Mouse (Mus musculus) ES-Bruce4 (cell line): ENCODE data around the gene Cilp2. TPM values are rescaled to one million over a fixed set of nuclear protein-coding genes. Genes with fewer than 3 reads are reported as not detected.

ENCODE experiments used
- H3K27ac ChIP-seq: 2 replicates; pipeline ENCODE4 v1.5.1; 2012; ENCODE audit warnings: low read length, inconsistent platforms; ENCODE audit not compliant: insufficient read depth
- H3K27me3 ChIP-seq: 2 replicates; pipeline ENCODE4 v1.6.1; 2012; ENCODE audit warnings: mild to moderate bottlenecking, low read length, inconsistent platforms; ENCODE audit not compliant: control insufficient read depth, poor library complexity, insufficient read depth, severe bottlenecking
- H3K36me3 ChIP-seq: 2 replicates; pipeline ENCODE4 v1.6.1; 2012; ENCODE audit warnings: inconsistent platforms, mild to moderate bottlenecking, low read length, moderate library complexity; ENCODE audit not compliant: control insufficient read depth, poor library complexity, insufficient read depth, severe bottlenecking
- H3K4me1 ChIP-seq: one replicate; pipeline ENCODE4 v1.8.1; 2011; ENCODE audit warnings: low read length; ENCODE audit not compliant: control insufficient read depth, insufficient read depth
- H3K4me3 ChIP-seq: 2 replicates; pipeline ENCODE4 v1.5.1; 2011; ENCODE audit warnings: low read depth, mild to moderate bottlenecking, low read length
- H3K9ac ChIP-seq: 2 replicates; pipeline ENCODE4 v1.6.1; 2012; ENCODE audit warnings: low read depth, mild to moderate bottlenecking, inconsistent platforms; ENCODE audit not compliant: poor library complexity, severe bottlenecking
- H3K9me3 ChIP-seq: replicated peaks from 2 replicates; pipeline ENCODE4 v1.6.1; 2012; ENCODE audit warnings: mild to moderate bottlenecking, low read length, inconsistent platforms; ENCODE audit not compliant: control insufficient read depth, poor library complexity, insufficient read depth, severe bottlenecking
- CTCF ChIP-seq: IDR thresholded peaks from one replicate; pipeline ENCODE4 v1.8.1; 2011; ENCODE audit warnings: low read depth, low read length
- EP300 ChIP-seq: IDR thresholded peaks from 2 replicates; pipeline ENCODE4 v1.6.1; 2011; ENCODE audit warnings: low read depth, low read length; ENCODE audit not compliant: insufficient read depth
- POLR2A ChIP-seq: IDR thresholded peaks from one replicate; pipeline ENCODE4 v1.8.1; 2011; ENCODE audit warnings: low read length; ENCODE audit not compliant: insufficient read depth
- polyA plus RNA-seq: library from polyadenylated mRNA; stranded (reverse); fragments of >200 nt; gene quantifications from 2 replicates; pipeline ENCODE4 v1.2.4, GENCODE M21; 2011; ENCODE audit warnings: low read depth; ENCODE audit not compliant: missing spikeins, insufficient read depth, insufficient read length

Gene Cilp2
- polyA plus RNA-seq, 1 experiment = 0.96 TPM

- H3K36me3 ChIP-seq = peaks cover 24% of the 10 kb centered on the region
- TF ChIP-seq EP300 = no peak
- no peak for TF ChIP-seq CTCF
- no peak for TF ChIP-seq POLR2A
- no peak overlapping the region for H3K9ac ChIP-seq
- no peaks in the 10 kb centered on the region for H3K9me3 ChIP-seq
- H3K4me3 ChIP-seq = no peak overlapping the region
- H3K27ac ChIP-seq = no peak overlapping the region
- H3K4me1 ChIP-seq = no peaks in the 10 kb centered on the region
- no peaks in the 10 kb centered on the region for H3K27me3 ChIP-seq
These were observed 36.5 kb upstream of the Cilp2 start for GRCm38 (mm10) chr8:69923986-69924385.

- H3K4me1 ChIP-seq = no peaks in the 10 kb centered on the region
- no peak overlapping the region for H3K9ac ChIP-seq
- TF ChIP-seq EP300 (no peak), POLR2A (no peak), CTCF (no peak)
- H3K27me3 ChIP-seq = no peaks in the 10 kb centered on the region
- H3K27ac ChIP-seq = peak overlapping the region; percentile 45
- peaks cover 23% of the 10 kb centered on the region for H3K36me3 ChIP-seq
- H3K4me3 ChIP-seq = no peak overlapping the region
- H3K9me3 ChIP-seq = no peaks in the 10 kb centered on the region
These were observed 33.7 kb upstream of the Cilp2 start for GRCm38 (mm10) chr8:69921141-69921540.

GRCm38 (mm10) chr8:69919876-69920662, 32.6 kb upstream of the Cilp2 start:
- H3K36me3 ChIP-seq = peaks cover 30% of the 10 kb centered on the region
- no peaks in the 10 kb centered on the region for H3K4me1 ChIP-seq
- H3K27me3 ChIP-seq = no peaks in the 10 kb centered on the region
- H3K4me3 ChIP-seq = no peak overlapping the region
- no peak for TF ChIP-seq POLR2A
- TF ChIP-seq CTCF = no peak
- 0 out of 2 replicates have a peak, but pooled peaks have one; percentile 16 for TF ChIP-seq EP300
- H3K27ac ChIP-seq = peak overlapping the region; percentile 61
- H3K9me3 ChIP-seq = no peaks in the 10 kb centered on the region
- H3K9ac ChIP-seq = peak overlapping the region; percentile 11; the same call in 1 of the 2 replicates

- Histone ChIP-seq H3K9ac (no peak overlapping the region), H3K36me3 (peaks cover 36% of the 10 kb centered on the region), H3K4me1 (no peaks in the 10 kb centered on the region), H3K4me3 (no peak overlapping the region), H3K9me3 (no peaks in the 10 kb centered on the region), H3K27me3 (no peaks in the 10 kb centered on the region), H3K27ac (0 out of 2 replicates have a peak overlapping the region, but pooled peaks have one; percentile 3)
- TF ChIP-seq CTCF (peak; percentile 42), EP300 (no peak)
These were observed 31.5 kb upstream of the Cilp2 start for GRCm38 (mm10) chr8:69919010-69919409.

GRCm38 (mm10) chr8:69918506-69918905, 31.0 kb upstream of the Cilp2 start:
- Histone ChIP-seq H3K27me3 (no peaks in the 10 kb centered on the region), H3K9me3 (no peaks in the 10 kb centered on the region), H3K9ac (no peak overlapping the region), H3K4me1 (no peaks in the 10 kb centered on the region), H3K27ac (0 out of 2 replicates have a peak overlapping the region, but pooled peaks have one; percentile 3), H3K4me3 (no peak overlapping the region), H3K36me3 (peaks cover 41% of the 10 kb centered on the region)
- no peak for TF ChIP-seq POLR2A
- no peak for TF ChIP-seq EP300
- TF ChIP-seq CTCF = no peak

- Histone ChIP-seq H3K27ac (no peak overlapping the region), H3K36me3 (peaks cover 69% of the 10 kb centered on the region), H3K9me3 (no peaks in the 10 kb centered on the region), H3K4me1 (no peaks in the 10 kb centered on the region), H3K9ac (no peak overlapping the region), H3K27me3 (no peaks in the 10 kb centered on the region), H3K4me3 (no peak overlapping the region)
- no peak for TF ChIP-seq EP300
- TF ChIP-seq CTCF = peak; percentile 16
These were observed 28.3 kb upstream of the Cilp2 start for GRCm38 (mm10) chr8:69915748-69916147.
